Mouse (Mus musculus) embryonic facial prominence, embryonic 12.5 days (tissue): ENCODE data around the gene Ptprm. TPM values are rescaled to one million over a fixed set of nuclear protein-coding genes. Genes with fewer than 3 reads are reported as not detected.

Experiments used
- ATAC-seq: fragments of 200-750 bp; cut with Nextera tagmentation; 2 replicates; pipeline ENCODE4 v1.8.0; 2017; ENCODE audit not compliant: insufficient number of reproducible peaks, insufficient read depth, low FRiP score, low TSS enrichment
- H3K27ac ChIP-seq: fragments of 300-500 bp; sonication (generic); 2 replicates; pipeline ENCODE4 v1.5.1; 2016; ENCODE audit warnings: mild to moderate bottlenecking
- H3K27me3 ChIP-seq: fragments of 300-500 bp; sonication (generic); 2 replicates; pipeline ENCODE4 v1.6.1; 2016; ENCODE audit warnings: mild to moderate bottlenecking, moderate library complexity
- H3K36me3 ChIP-seq: fragments of 300-500 bp; sonication (generic); 2 replicates; pipeline ENCODE4 v1.6.1; 2016; ENCODE audit warnings: mild to moderate bottlenecking
- H3K4me1 ChIP-seq: fragments of 300-500 bp; sonication (generic); 2 replicates; pipeline ENCODE4 v1.6.1; 2016
- H3K4me2 ChIP-seq: fragments of 300-500 bp; sonication (generic); replicated peaks from 2 replicates; pipeline ENCODE4 v1.6.1; 2016; ENCODE audit warnings: mild to moderate bottlenecking, moderate library complexity
- H3K4me3 ChIP-seq: fragments of 300-500 bp; sonication (generic); 2 replicates; pipeline ENCODE4 v1.5.1; 2016; ENCODE audit warnings: mild to moderate bottlenecking
- H3K9ac ChIP-seq: fragments of 300-500 bp; sonication (generic); 2 replicates; pipeline ENCODE4 v1.6.1; 2016; ENCODE audit warnings: mild to moderate bottlenecking, moderate library complexity
- H3K9me3 ChIP-seq: fragments of 300-500 bp; sonication (generic); 2 replicates; pipeline ENCODE4 v1.6.1; 2016; ENCODE audit warnings: mild to moderate bottlenecking, moderate library complexity
- WGBS: fragments of 180-500 bp; shearing (Covaris S2); methylation state at CpG from one replicate; pipeline ENCODE4 v1.1.7; 2016; 5-methylcytosine and 5-hydroxymethylcytosine counted together
- polyA plus RNA-seq: library from polyadenylated mRNA; unstranded; fragments of >200 nt; fragmentation: Nextera tagmentation; extraction: Ambion mirVana; gene quantifications from 2 replicates; pipeline ENCODE4 v1.2.1, GENCODE M21; 2016

Ptprm gene
- polyA plus RNA-seq, result 16.7 and 17.2 TPM in 2 replicates

DNA sequence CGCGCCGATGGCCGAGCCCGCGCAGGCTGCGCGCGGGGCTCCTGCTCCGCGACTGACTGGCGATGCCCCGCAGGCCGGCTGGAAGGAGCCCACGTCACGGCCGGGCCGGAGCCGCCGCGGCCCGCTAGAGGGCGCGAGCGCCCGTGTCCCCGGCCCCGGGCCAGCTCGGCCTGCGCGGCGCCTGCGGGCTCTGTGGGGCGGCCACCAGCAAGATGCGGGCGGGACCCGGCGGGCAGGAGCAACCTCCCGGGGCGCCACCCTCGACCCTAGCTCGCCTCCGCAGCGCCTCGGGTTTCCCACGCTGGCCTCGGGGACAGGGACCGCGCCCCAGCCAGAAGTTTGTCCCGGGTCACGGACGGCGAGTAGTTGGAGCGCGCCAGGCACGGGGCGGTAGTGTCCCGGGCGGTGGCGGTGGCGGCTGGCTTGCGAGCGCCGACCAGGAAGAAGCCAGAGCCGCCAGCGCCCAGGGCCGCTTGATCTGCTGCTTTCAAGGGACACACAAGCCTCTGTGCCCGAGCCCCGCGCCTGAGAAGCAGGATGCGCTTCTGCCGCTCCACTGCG lies at the start of gene Ptprm:
Gene Ptprm (minus strand): TSS at position 7 of the 561 bp plus-strand sequence.
- no peaks in the 10 kb centered on the region for H3K9me3 ChIP-seq
- H3K4me1 ChIP-seq, result peaks cover 12% of the 10 kb centered on the region; the same call in 1 of the 2 replicates
- peak within 1 kb of the TSS; percentile 68 for H3K4me3 ChIP-seq
- no peaks in the 10 kb centered on the region for H3K36me3 ChIP-seq
- ATAC-seq, result peak; percentile 92
- peak within 1 kb of the TSS; percentile 41; the same call in 1 of the 2 replicates for H3K27ac ChIP-seq
- peak within 1 kb of the TSS; percentile 56 for H3K9ac ChIP-seq
- under 1% methylated on average over 70 of the region's 73 CpGs for WGBS
- peak within 1 kb of the TSS; percentile 75 for H3K4me2 ChIP-seq
- peaks cover 13% of the 10 kb centered on the region for H3K27me3 ChIP-seq

DNA sequence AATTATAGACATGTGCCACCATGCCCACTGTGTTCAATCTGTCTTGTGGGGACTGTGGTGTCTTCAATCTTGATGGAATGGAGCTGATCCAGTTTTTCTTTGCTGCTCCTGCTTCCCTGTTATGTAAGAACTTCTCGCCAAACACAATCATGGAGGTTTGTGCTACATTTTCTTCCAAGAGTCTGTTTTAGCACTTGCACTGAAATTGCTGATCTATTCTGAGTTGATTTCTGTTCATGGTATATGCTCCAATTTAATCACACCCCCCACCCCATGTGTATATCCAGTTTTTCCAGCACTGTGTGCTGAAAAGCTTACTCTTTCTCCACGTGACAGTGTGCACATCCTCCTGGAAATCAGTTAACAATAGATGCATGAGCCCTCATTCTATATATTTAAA lies 41.9 kb upstream of the Ptprm start:
- Histone ChIP-seq H3K4me2 (no peak overlapping the region), H3K4me3 (no peak overlapping the region), H3K36me3 (no peaks in the 10 kb centered on the region), H3K4me1 (no peaks in the 10 kb centered on the region), H3K27me3 (no peaks in the 10 kb centered on the region), H3K9me3 (no peaks in the 10 kb centered on the region), H3K27ac (no peak overlapping the region), H3K9ac (no peak overlapping the region)
- no peak for ATAC-seq
- 81% methylated on average over 2 of the region's 2 CpGs for WGBS

DNA sequence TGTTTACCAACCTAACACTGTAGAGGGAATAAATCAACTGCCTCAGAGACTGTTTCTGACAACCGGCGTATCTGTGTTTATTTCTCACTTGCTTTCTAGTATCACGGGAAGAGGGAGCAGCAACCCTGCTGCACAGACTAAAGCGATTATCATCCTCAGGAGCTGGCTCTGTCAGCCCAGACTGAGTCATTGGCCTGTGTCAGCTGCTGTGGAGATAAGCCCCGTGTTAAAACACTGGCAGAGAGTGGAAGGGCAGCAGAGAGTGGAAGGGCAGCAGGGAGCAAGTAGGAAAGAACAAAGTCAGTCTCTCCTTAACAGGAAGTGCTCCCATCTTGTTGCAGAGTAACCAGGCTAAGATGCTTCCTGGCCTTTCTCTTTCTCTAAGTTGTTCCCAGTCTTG lies 36.6 kb upstream of the Ptprm start:
- ATAC-seq, result no peak
- Histone ChIP-seq H3K27ac (no peak overlapping the region), H3K4me2 (no peak overlapping the region), H3K27me3 (no peaks in the 10 kb centered on the region), H3K4me3 (no peak overlapping the region), H3K9me3 (no peaks in the 10 kb centered on the region), H3K36me3 (no peaks in the 10 kb centered on the region), H3K4me1 (no peaks in the 10 kb centered on the region), H3K9ac (no peak overlapping the region)
- 62% methylated on average over 5 of the region's 5 CpGs for WGBS

DNA sequence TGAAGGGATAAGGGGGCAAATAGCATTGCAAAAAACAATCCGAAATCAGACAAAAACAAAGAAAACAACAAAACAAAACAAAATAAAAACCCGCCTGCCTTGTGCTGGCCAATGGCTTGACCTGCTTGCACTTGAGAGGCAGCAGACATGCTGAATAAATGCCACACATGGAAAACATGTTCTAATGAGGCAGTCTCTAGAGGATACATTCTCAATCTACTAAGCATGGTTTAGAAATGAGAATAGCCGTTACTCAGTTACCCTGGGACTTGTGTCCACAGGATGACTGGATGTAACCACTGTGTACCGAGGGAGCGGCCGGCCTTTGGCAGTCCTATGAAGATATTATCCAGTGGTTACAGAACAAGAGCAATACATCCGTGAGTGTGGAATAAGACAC lies 33.9 kb upstream of the Ptprm start:
- no peak overlapping the region for H3K27ac ChIP-seq
- no peak overlapping the region for H3K4me3 ChIP-seq
- 0 out of 2 replicates have a peak, but pooled peaks cover 4% of the 10 kb centered on the region for H3K27me3 ChIP-seq
- H3K9me3 ChIP-seq, result no peaks in the 10 kb centered on the region
- H3K9ac ChIP-seq, result no peak overlapping the region
- H3K4me2 ChIP-seq, result no peak overlapping the region
- ATAC-seq, result no peak
- 73% methylated on average over 7 of the region's 7 CpGs for WGBS
- no peaks in the 10 kb centered on the region for H3K36me3 ChIP-seq
- H3K4me1 ChIP-seq, result no peaks in the 10 kb centered on the region

DNA sequence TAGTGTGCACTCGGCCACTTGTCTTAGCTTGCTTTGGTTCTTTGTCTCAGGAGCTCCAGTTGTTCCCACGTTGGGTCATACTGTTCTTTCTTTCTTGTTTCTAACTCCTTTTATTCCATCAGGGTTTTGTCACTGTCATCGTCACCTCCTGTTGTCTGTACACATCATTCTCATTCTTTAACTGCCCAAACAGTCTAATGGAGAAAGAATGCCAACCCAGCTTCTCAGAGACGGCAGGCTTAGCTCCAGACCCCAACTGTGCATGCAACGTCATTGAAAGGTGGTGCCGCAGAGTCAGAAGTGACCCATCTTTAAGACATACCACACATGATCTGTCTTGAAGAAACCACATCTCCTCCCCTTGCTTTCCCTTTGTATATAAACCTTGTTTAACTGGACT lies 31.0 kb upstream of the Ptprm start:
- Histone ChIP-seq H3K4me3 (no peak overlapping the region), H3K4me2 (no peak overlapping the region), H3K9ac (no peak overlapping the region), H3K4me1 (no peaks in the 10 kb centered on the region), H3K9me3 (no peaks in the 10 kb centered on the region), H3K27ac (no peak overlapping the region), H3K27me3 (0 out of 2 replicates have a peak, but pooled peaks cover 4% of the 10 kb centered on the region), H3K36me3 (no peaks in the 10 kb centered on the region)
- WGBS, result 74% methylated on average over 6 of the region's 6 CpGs
- ATAC-seq, result no peak

DNA sequence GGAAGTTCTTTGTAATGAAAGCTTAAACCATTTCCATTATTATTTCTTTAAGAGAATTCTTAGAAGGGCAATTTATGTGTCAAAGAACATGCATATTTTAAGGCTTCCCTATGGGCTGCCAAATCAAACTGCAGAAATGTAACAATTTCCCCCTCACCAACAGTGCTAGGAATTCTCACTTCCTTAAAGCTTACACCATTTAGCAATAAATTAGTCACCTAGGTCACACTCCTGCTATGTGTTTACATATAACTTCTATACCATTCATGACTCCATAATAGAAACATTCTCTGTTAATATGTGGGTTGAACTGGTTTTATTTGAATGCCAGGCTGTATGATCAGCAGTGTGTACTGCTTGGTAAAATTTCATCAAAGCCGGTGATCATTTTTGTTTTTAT lies 29.4 kb upstream of the Ptprm start:
- Histone ChIP-seq H3K9ac (no peak overlapping the region), H3K4me3 (no peak overlapping the region)

DNA sequence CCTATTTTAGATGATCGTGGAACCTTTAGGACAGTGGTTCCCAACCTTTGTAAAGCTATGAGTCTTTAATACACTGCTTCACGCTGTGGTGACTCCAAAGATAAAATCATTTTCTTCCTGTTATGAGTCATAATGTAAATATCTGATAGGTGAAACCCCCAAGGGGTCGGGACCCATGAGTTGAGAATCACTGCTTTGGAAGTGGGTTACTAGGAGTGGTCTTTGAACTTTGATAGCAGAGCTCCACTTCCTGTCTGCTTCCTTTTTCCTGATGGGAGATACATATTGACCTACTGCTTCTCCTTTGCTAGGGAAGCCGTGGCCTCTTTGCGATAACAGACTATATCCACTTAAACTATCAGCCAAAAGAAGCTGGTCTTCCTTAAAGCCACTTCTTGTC lies 27.4 kb upstream of the Ptprm start:
- Histone ChIP-seq H3K36me3 (no peaks in the 10 kb centered on the region), H3K4me1 (no peaks in the 10 kb centered on the region), H3K27me3 (0 out of 2 replicates have a peak, but pooled peaks cover 4% of the 10 kb centered on the region), H3K9ac (no peak overlapping the region), H3K27ac (no peak overlapping the region), H3K4me3 (no peak overlapping the region), H3K4me2 (no peak overlapping the region), H3K9me3 (no peaks in the 10 kb centered on the region)
- WGBS, result 78% methylated on average over 5 of the region's 5 CpGs
- ATAC-seq, result no peak

More for the DNA sequence above, 29.4 kb upstream of the Ptprm start:
- H3K9me3 ChIP-seq, result no peaks in the 10 kb centered on the region
- no peak overlapping the region for H3K27ac ChIP-seq
- WGBS, result 95% methylated on average over 1 of the region's 1 CpGs
- no peaks in the 10 kb centered on the region for H3K36me3 ChIP-seq
- H3K4me1 ChIP-seq, result no peaks in the 10 kb centered on the region
- ATAC-seq, result no peak
- H3K4me2 ChIP-seq, result no peak overlapping the region
- H3K27me3 ChIP-seq, result 0 out of 2 replicates have a peak, but pooled peaks cover 4% of the 10 kb centered on the region

DNA sequence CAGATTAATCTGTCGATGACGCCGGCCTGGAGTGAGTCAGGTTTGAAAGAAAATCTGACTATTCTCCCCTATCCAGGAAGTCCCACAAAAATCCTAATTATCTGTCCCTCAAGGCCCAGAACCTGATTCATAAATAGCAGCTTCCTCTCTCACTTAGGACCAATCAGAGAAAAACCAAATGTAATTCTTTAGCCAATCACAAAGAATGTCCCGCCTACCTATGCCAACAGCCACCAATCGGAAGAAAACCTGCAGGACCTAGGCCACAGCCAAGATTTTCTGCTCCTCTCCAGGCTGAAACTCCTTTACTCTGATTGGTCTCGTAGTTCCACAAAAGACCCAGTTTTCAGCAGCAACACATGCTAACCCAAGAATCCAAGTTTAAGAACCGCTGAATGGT lies 13.6 kb upstream of the Ptprm start:
- Histone ChIP-seq H3K4me1 (no peaks in the 10 kb centered on the region), H3K9me3 (no peaks in the 10 kb centered on the region), H3K27me3 (no peaks in the 10 kb centered on the region), H3K4me2 (no peak overlapping the region), H3K36me3 (no peaks in the 10 kb centered on the region), H3K27ac (no peak overlapping the region), H3K9ac (no peak overlapping the region), H3K4me3 (no peak overlapping the region)
- 91% methylated on average over 7 of the region's 7 CpGs for WGBS
- no peak for ATAC-seq

DNA sequence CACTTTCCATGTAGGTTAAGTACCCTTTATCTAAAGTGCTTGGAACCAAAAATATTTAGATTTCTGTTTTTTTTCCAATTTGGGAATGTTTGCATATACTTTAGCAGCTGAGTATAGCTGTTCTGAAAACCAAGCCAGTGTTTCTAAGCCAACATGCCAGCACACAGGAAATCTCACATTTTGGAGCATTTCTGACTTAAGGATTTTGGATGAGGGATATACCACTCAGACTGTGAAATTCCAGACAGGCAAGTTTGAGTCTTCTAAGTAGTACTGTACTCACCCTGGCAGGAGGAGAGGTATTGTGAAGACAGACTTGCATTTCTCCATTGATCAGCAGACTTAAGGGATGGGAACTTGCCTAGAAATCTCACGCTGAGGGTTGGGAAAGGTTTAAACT lies 10.2 kb upstream of the Ptprm start:
- no peak for ATAC-seq
- Histone ChIP-seq H3K27me3 (no peaks in the 10 kb centered on the region), H3K9ac (no peak overlapping the region), H3K4me1 (no peaks in the 10 kb centered on the region), H3K9me3 (no peaks in the 10 kb centered on the region), H3K36me3 (no peaks in the 10 kb centered on the region), H3K27ac (no peak overlapping the region), H3K4me2 (no peak overlapping the region), H3K4me3 (no peak overlapping the region)
- WGBS, result 83% methylated on average over 1 of the region's 1 CpGs

DNA sequence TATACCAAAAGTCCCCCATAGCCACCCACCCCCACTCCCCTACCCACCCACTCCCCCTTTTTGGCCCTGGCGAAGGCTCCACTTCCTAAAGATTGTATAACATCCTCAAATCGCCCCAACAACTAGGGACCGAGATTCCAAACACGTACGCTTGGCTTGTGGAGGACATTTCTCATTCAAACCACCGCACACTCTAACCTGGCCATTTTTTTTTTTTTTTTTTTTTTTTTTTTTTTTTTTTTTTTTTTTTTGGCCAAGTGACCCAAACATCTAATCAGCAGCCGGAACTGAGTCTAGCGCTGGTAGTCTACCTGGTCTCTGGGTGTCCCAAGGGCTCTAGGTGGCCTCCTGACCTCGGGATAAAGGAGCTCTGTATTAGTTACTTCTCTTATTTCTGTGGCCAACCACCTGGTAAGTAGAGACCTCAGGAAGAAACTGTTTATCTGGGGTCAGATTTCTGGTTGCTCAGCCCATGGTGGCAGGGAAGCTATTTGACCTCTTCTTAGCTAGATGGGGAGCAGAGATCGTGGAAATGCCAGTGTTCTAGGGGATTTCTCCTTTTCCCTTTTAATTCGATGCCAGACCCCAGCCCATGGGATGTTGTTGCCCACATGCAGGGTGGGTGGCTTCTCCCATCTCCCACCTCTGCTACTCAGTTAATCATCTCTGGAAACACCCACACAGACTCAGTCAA lies 9.3 kb upstream of the Ptprm start:
- 53% methylated on average over 11 of the region's 11 CpGs for WGBS
- ATAC-seq, result no peak

DNA sequence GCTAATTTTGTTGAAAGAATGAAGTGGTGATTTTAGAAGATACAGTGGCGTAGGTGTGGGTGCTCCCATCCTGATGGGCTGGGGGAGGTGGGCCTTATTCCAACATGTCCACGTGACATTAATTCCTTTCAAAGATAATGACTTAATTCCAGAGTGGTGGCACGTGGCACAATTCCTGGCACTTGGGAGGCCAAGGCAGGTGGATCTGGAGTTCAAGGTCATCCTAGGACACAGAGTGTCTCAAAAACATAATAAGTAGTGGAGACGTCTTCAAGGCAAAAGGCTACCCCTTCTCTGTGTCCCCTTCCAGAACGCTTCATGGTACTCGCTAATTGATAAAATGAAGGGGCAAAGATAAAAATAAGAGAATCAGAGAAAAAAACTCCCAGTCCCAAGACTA lies 7.9 kb upstream of the Ptprm start:
- no peak overlapping the region for H3K4me2 ChIP-seq
- H3K27me3 ChIP-seq, result no peaks in the 10 kb centered on the region
- H3K4me3 ChIP-seq, result no peak overlapping the region
- H3K9ac ChIP-seq, result no peak overlapping the region
- no peaks in the 10 kb centered on the region for H3K4me1 ChIP-seq
- 88% methylated on average over 6 of the region's 6 CpGs for WGBS
- H3K36me3 ChIP-seq, result no peaks in the 10 kb centered on the region
- no peak for ATAC-seq
- no peak overlapping the region for H3K27ac ChIP-seq
- no peaks in the 10 kb centered on the region for H3K9me3 ChIP-seq

More for the DNA sequence above, 9.3 kb upstream of the Ptprm start:
- no peak overlapping the region for H3K27ac ChIP-seq
- H3K27me3 ChIP-seq, result no peaks in the 10 kb centered on the region
- H3K9me3 ChIP-seq, result no peaks in the 10 kb centered on the region
- H3K36me3 ChIP-seq, result no peaks in the 10 kb centered on the region
- no peak overlapping the region for H3K4me2 ChIP-seq
- H3K9ac ChIP-seq, result no peak overlapping the region
- no peak overlapping the region for H3K4me3 ChIP-seq
- no peaks in the 10 kb centered on the region for H3K4me1 ChIP-seq

DNA sequence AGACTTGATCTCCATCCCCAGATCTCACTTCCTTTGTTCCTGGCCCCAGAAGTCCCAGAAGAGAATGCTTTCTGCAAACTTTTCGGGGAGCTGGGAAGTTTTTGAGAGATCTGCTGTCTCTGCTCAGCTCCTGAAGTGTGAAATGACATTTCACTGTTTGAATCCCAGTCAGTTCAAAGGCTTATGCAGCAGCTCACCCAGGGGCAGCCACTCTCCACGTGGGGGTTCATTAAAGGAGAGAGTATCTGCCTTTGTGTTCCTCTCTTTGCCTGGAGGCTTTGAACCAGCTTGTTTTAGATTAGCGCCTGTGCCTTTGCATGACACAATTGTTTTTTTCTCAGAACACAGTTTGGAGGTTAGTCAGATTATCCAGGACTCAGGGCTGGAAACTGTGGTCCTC lies 6.3 kb upstream of the Ptprm start:
- no peaks in the 10 kb centered on the region for H3K36me3 ChIP-seq
- ATAC-seq, result no peak
- H3K27ac ChIP-seq, result no peak overlapping the region
- no peak overlapping the region for H3K9ac ChIP-seq
- no peaks in the 10 kb centered on the region for H3K9me3 ChIP-seq
- no peak overlapping the region for H3K4me3 ChIP-seq
- no peaks in the 10 kb centered on the region for H3K4me1 ChIP-seq
- peaks cover 9% of the 10 kb centered on the region; the same call in 1 of the 2 replicates for H3K27me3 ChIP-seq
- 7% methylated on average over 3 of the region's 3 CpGs for WGBS
- no peak overlapping the region for H3K4me2 ChIP-seq
